Mouse (Mus musculus) liver, adult 10 weeks (tissue): ENCODE measurements around the gene Slc27a3. TPM values are rescaled to one million over a fixed set of nuclear protein-coding genes. Genes with fewer than 3 reads are reported as not detected.

Experiments
- polyA plus RNA-seq: library from polyadenylated mRNA; stranded (reverse); fragments of 350-450 nt; fragmentation: Illumina TruSeq; extraction: RNeasy Lipid Tissue Mini Kit (QIAGEN cat#74804); gene quantifications from one replicate; pipeline ENCODE4 v1.2.3, GENCODE M21; 2014; ENCODE audit warnings: low read depth, low replicate concordance

Gene Slc27a3
- polyA plus RNA-seq, result not detected

GRCm38 (mm10) chr3:90389511-90390490, at the start of gene Slc27a3:
TSS of gene Slc27a3 (minus strand) at chr3:90389938.

GRCm38 (mm10) chr3:90433381-90434020, 43.8 kb upstream of the Slc27a3 start, which contains the start of gene Ints3:
TSS of gene Ints3 (minus strand) at chr3:90433622.

Other genes starting within 250 kb of the Slc27a3 start
- 676 TPM for gene Rps27, start 176.3 kb downstream of the Slc27a3 start, polyA plus RNA-seq
- 3.8 TPM for gene Rab13, start 176.2 kb downstream of the Slc27a3 start, polyA plus RNA-seq
- gene Jtb, start 158.3 kb downstream of the Slc27a3 start, polyA plus RNA-seq, result 93.3 TPM
- not detected for gene Creb3l4, start 146.4 kb downstream of the Slc27a3 start, polyA plus RNA-seq
- gene Slc39a1, start 141.8 kb downstream of the Slc27a3 start, polyA plus RNA-seq, result 57.5 TPM
- 12.9 TPM for gene Crtc2, start 135.8 kb downstream of the Slc27a3 start, polyA plus RNA-seq
- 0.87 TPM for gene Dennd4b, start 124.8 kb downstream of the Slc27a3 start, polyA plus RNA-seq
- 13.4 TPM for gene Gatad2b, start 96.8 kb downstream of the Slc27a3 start, polyA plus RNA-seq
- 3.6 TPM for gene Ints3, start 43.7 kb upstream of the Slc27a3 start, polyA plus RNA-seq
- 3.0 TPM for gene Npr1, start 75.9 kb upstream of the Slc27a3 start, polyA plus RNA-seq
- 16.2 TPM for gene Ilf2, start 86.2 kb upstream of the Slc27a3 start, polyA plus RNA-seq
- 31.9 TPM for gene Snapin, start 101.1 kb upstream of the Slc27a3 start, polyA plus RNA-seq
- gene Chtop, start 119.6 kb upstream of the Slc27a3 start, polyA plus RNA-seq, result 71.7 TPM
- gene S100a1, start 124.5 kb upstream of the Slc27a3 start, polyA plus RNA-seq, result 118 TPM
- 21.7 TPM for gene S100a13, start 124.5 kb upstream of the Slc27a3 start, polyA plus RNA-seq
- not detected for gene S100a14, start 136.9 kb upstream of the Slc27a3 start, polyA plus RNA-seq
- gene S100a16, start 147.3 kb upstream of the Slc27a3 start, polyA plus RNA-seq, result 12.6 TPM
- gene S100a3, start 170.6 kb upstream of the Slc27a3 start, polyA plus RNA-seq, result not detected
- not detected for gene S100a2, start 200.3 kb upstream of the Slc27a3 start, polyA plus RNA-seq
- gene Gm42674, start 212.0 kb upstream of the Slc27a3 start, polyA plus RNA-seq, result not detected
- 1.1 TPM for gene S100a4, start 213.8 kb upstream of the Slc27a3 start, polyA plus RNA-seq
- gene S100a5, start 218.6 kb upstream of the Slc27a3 start, polyA plus RNA-seq, result not detected
- 1.2 TPM for gene S100a6, start 222.9 kb upstream of the Slc27a3 start, polyA plus RNA-seq